Mouse (Mus musculus): ENCODE data around the gene Tmem52.
"Not testable (repeated sequence)": the region's sequence is repeated elsewhere in the genome, so short reads cannot be mapped to it uniquely, and the experiment has no call there.

The Tmem52 gene

DNA sequence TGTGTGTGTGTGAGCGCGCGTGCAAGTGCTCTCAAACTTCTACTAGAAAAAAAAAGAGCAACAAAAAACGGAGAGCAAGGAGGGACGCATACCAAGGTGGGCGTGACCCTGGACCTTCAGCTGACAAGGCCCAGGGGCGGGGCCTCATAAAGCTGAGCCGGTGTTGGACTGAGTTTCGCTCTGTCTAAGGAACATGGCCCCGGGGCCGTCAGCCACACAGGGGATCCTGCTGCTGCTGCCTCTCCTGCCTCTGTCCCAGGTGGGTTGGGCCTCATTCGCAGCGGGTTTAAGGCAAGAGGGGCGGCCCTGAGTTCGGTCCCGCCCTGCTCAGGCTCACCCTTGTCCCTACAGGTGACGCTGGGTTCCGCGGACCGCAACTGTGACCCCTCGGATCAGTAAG, at the start of gene Tmem52:
TSS of gene Tmem52 (plus strand) at position 163 of the 400 bp plus-strand sequence.
- peak; percentile 49 for DNase-seq

DNA sequence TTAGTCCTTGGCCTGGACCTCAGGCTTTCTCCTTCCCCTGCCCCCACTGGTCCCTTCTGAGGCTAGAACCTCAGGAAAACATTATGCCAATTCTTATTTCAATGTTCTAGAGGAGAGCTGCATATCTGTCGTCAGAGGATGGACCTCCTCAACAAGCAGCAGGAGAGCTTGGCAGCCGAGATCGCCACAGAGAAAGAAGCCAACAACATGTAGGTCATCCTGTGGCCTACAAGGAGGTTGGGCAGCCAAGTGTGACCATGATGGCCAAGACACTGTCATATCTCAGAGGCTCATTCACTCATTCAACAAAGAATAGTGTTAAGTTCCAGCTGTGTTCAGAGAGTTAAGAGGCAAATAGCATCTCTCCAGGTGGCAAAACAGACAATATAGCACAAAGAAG, 48.8 kb upstream of the Tmem52 start:
- DNase-seq, result no peak

DNA sequence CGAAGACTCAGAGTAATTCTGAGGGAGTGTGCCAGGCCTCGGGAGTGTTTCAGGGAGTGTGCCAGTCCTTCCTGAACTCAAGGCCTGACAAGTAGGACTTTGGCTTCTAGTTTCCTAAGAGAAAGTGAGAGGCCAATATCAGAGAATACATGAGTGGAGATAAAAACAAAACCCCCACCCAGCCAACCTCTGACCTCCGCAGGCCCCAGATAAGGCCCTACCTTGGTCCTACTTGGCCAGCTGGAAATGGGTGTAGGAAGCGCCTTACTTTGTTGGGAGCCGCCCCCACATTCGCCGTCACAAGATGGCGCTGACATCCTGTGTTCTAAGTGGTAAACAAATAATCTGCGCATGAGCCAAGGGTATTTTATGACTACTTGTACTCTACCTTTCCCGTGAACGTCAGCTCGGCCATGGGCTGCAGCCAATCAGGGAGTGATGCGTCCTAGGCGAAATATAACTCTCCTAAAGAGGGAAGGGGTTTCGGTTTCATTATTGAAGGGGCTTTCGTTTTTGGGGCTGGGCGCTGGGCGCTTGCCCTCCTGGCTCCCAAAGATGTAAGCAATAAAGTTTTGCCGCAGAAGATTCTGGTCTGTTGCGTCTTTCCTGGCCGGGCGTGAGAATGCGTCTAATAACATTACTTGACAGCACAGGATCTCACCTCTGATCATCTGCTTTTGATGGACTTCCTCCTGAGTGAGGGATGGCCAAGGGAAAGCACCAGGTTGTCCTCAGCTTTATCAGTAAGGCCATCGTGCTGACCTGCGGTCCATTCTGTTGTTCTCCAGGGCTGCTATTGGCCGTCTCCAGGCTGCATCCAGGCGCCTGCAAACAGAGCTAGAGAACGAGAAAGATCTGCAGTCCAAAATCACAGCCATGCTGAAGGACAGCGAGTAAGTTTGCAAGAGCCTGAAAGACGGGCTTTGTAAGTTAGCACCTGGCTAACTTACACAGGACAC, 47.2 kb upstream of the Tmem52 start:
- not testable (repeated sequence) for DNase-seq

DNA sequence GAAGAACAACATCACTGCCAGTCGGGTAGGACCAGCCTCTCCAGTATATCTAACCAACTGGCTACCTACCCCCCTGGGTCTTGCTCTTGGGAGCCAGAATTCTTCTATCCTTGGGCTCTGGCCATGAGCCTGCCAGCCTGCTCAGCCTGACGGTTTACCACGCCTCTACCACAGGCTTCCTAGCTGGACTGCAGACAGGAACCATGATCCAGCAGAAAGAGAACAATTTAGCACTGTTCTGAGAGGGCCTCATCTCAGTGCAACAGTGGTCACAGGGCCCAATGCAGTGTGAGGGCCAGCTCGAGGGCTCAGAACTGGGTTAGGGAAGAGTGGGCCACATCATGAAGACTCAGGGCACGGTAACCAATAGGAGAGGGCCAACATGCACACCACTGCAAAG, 44.9 kb upstream of the Tmem52 start:
- no peak for DNase-seq

DNA sequence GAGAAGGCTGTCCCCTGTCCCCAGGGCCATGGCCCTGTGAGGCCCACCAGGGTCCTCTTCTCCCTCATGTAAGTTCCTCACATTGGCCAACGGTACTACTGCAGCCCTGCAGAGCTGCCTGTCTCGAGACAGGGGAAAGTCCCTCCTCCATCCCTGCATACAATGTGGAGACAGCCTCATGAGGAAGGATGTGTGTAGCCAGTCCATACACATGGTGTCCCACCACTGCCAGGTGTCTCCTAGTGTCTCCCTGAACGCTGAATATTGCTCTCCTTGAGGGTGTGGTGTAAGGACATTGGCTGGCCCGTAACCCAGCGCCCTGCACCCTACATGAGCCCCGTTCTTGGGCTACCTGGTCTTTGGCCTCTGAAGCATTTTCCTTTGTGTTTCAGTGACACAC, 42.6 kb upstream of the Tmem52 start:
- DNase-seq, result no peak

DNA sequence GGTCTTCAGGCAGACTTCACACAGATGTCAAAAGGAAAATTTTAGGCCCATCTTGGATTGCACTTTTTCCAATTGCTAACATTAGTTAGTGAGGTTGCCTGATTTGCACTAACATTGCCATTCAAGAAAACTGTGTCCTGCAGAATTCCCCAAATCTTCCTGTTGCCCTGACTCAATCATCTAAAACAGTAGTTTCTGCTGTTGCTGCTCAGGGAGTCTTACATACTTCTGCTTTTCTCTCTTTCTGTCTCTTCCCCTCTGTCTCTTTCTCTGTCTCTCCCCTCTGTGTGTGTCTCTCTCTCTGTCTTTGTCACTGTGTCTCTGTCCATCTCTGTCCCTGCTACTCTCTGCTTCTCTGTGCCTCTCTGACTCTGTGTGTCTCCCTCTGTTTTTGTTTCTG, 40.5 kb upstream of the Tmem52 start:
- no peak for DNase-seq

DNA sequence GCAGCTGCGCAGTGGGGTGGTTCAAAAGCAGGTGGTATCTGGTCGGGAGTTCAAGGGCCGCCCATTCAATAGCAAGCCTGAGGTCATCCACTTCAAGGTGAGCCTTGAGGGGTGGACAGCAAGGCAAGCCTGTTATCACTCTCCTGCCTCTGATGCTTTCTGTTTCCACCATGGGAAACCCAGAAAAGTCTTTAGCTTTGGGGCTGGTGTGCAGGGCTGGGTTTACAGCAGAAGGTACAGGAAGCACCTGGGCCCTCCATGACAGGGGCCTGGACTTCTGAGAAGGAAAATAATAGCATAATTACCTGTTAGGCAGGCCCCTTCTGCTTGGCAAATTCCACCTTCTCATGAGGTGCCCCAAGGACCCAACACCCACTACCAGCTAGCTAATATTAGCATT, 39.7 kb upstream of the Tmem52 start:
- DNase-seq, result no peak

DNA sequence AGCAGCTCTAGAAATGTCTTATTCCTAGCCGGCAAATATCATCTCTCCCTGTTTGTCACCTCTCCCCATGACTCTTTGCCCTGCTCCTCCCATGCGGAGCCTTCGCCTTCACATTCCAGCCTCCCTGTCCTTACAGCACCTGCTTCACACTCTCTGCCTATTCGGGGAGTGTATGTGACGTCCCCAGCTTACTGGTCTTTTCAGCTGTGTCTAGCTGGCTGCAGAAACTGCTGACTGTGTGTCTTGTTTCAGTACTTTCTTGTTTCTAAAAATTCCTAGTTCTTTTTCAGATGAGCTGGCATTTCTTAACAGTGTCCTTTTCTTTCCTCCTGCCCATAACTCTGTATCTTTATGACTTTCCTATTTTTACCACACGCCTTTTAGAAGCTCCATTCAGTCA, 36.6 kb upstream of the Tmem52 start:
- DNase-seq, result no peak

DNA sequence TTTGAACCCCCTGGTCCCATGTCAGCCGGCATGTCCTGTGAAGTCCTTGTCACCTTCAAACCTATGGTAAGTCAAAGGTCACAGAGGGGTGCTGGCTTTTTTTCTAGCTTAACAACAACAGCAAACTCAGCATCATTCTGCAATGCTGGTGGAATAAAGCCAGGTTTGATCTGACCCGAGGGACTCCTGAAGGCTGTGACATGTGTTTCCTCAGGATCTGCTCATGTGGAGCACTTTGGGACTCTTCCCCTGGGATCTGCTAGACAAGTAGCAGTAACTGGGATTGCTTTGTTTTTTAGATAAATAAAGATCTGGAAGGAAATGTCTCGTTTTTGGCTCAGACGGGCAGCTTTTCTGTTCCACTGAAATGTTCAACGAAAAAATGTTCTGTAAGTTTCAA, 34.9 kb upstream of the Tmem52 start:
- peak; percentile 26 for DNase-seq

DNA sequence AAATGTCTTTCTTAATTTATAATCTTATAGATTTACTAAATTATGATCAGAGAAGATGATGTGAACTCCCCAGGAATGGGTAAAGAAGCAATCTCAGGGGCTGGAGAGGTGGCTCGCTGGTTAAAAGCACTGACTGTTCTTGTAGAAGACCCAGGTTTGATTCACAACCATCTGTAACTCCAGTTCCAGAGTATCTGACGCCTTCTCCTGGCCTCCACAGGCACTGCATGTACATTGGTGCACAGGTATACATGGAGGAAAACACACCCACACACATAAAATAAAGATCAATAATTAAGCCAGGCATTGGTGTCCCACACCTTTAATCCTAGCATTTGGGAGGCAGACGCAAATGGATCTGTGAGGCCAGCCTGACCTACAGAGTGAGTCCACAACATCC, 26.1 kb upstream of the Tmem52 start:
- DNase-seq, result no peak

DNA sequence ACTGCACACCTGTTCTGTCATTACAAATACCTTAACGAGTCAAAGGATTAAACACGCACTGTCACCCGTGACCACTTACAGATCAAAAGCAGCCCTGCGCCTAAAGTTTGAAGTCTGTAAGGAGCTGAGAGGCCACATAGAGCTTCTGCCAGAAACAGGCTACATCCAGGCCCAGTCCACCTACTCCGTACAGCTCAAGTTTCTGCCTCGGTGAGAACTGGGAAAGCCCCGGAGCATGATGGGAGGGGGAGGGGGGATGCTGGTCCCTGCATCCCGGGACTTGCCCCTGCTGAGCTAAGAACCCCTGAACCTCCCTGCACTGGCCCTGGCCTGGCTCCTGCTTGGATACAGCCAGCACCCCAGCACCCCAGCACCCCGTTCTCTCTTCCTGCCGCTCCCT, 17.3 kb upstream of the Tmem52 start:
- DNase-seq, result no peak

DNA sequence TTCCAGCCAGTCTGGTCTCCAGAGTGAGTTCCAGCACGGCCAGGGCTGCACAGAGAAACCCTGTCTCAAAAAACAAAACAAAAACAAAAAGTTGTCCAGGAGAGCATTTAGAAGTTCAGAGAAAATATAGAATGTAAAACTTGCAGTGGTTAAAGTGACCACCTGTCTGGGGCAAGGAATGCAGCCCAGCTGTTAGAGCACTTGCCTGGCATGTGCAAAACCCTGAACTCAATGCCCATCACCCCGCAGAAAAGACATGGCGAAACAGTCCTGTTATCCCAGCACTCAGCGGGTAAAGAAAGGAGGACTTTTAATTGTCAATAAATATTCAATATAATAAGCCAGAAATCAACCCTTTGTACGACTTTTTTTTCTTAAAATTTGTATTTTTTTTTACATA, 10.3 kb upstream of the Tmem52 start:
- DNase-seq, result no peak

DNA sequence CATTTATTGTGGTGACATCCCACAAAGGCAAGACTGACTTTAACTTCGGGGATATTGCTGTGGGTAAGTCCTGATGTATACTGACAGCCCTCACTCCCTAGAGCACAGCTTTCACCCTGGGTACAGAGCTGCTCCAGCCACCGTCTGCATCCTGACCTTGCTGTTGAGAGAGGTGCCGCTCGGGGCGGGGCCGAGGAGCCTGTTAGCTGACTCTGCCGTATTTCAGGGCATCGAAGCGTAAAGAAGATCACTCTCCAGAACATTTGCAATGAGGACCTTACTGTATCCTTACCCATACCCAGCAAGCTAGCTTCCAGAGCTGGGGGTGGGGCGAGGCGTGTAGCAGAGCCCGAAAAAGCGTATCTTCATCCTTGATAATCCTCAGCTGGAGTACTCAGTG, 5.9 kb upstream of the Tmem52 start:
- peak; percentile 45 for DNase-seq

DNA sequence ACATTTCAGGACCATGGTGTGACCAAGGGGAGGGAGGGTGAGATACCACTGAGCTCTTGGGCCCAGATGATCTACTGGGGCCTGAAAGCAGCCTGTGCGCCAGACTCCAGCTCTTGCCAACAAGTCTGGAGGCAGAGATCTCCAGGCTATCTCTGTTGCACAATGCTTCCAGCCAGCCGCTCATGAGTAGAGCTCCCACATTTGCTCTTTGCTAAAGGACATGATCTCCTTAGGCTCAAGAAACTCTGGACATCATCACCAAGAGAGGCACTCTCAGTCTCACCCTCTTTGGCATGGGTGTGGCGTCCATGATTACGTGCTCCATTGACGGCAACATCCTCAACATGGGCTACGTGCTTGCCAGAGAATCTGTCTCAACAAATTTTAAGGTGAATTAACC, 5.3 kb upstream of the Tmem52 start:
- DNase-seq, result no peak

DNA sequence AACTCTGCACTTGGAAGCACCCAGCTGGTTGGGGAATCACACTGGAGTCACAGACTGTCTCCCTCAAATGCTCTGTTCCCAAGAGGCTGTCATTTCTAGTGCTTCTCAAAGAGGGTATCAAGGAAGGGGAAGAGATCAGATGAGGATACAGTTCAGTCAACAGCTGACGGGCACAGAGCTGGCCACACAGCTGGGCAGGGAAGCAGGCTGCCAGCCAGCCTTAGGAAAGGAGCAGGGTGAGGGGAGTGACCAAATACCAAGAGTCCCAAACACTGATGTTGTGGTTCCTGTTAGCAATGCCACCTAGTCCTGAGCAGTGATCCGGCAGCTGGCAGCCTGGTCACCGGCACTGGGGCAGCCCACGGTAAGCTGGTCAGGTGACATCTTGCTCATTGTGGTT, 4.9 kb upstream of the Tmem52 start:
- no peak for DNase-seq

DNA sequence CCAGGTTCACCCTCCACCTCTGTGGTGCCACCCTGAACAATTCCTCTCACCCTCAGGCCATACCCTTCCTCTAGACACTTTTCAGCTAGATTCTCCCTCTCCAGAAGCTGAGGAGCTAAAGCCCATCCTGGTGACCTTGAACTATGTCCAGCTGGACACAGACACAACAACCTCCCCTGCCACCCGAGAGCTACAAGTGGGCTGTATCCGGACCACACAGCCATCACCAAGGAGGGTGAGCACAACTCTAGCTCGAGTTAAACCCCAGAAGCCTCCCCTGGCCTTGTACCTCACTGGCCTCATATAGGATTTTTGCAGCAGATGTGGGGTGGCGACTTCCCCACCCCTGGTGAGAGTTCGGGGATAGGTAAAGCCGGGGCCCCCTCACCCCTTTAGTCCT, 3.3 kb upstream of the Tmem52 start:
- DNase-seq, result no peak

DNA sequence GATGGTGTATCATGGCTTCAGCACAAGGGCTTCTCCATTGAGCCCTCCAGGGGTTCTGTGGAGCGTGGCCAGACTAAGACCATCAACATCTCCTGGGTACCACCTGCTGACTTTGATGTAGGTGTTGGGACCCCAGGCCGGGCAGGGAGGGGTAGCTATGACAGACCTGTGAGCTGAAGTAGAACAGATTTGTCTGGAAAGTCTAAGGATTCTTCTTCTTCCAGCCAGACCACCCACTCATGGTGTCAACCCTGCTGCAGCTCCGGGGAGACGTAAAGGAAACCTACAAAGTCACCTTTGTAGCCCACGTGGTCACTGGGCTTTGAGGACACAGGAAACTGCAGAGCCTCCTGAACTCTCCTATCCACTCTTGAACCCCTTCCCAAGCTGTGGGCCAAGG, 2.8 kb upstream of the Tmem52 start:
- no peak for DNase-seq

DNA sequence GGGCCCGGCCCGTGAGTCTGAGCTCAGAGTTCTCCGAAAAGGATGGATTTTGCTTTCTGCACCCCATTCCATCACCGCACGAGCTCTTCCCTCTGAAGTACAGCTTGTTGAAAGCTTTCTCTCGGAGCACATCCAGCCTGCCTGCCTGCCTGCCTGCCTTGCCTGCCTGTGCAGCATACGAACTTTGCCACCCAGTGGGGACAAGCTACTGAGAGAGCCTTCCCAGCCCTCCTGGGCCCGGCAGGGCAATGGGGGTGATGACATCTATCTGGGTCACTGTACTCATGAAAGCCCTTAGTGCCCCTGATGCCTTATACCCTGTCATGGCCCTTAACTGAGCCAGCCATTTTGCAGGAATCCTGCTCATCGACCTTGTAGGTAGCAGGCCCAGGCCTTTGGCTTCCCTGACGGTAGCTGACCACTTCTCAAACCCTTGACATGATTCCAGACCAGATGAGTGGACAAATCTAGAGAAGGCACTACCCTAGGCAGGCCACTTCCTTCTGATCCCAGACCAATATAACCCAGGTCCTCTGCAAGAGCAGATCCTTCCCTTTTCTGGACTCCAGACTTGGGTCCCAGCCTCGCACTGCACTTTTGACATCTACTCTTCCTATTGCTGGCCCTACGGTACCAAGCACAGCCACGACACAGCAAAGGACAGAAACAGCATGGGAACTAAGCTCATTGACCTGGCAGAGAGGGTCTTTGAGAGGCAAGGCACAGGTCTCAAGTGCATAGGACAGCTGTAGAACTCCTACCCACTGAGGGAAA, 1.5 kb upstream of the Tmem52 start:
- no peak for DNase-seq

DNA sequence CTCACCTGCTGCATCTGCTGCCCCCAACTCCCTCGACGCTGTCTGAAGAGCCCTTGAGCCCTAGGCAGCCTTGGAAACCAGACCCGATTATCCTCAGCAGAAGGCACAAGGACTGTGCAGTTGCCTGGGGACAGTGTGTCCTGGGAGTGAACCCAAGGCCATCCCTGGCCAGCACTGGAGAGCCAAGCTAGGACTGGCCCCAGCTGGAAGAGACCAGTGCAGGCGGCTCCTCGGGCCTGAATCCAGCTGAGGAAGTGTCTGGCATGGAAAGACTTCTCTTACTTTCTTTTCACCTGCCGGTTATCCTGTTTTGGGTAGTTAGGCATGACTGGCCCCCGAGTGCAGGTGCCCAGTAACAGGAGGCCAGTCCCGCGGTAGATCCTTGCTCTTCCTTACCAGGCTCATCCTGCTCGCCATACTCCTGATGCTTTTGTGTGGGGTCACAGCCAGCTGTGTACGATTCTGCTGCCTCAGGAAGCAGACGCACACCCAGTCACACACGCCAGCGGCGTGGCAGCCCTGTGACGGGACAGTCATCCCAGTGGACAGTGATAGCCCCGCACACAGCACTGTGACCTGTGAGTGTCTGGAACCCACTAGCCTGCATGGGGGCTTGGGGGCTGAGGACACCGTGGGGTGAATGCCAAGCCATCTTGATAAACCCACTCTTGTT, 812 bp downstream of the Tmem52 start:
- peak; percentile 58 for DNase-seq

DNA sequence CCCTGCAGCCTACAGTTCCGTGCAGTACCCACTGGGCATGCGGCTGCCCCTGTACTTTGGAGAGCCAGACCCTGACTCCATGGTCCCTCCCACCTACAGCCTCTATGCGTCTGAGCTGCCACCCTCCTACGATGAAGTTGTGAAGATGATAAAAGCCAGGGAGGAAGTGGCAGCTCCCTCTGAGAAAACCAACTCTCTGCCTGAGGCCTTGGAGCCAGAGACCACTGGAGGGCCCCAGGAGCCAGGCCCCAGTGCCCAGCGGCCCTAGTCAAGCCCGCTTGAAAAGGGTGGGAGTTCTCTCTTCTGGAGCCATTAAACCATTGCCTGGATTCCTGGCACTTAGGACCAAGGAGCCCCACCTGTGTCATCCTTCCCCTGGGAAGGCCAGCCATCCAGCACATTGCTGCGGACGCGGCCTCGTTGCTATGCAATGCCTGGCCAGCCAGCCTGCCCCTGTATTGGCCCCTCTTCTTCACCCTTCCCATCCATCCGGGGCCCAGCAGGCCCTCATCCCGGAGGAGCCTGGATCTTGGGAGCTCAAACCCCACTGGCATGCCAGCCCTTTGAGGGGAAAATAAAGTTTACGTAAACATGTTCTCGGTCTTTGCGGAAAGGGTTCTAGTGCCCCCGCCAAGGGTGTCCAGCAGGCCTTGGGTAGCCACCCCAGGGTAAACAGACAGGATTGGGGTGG, 1.5 kb downstream of the Tmem52 start:
- DNase-seq, result no peak

DNA sequence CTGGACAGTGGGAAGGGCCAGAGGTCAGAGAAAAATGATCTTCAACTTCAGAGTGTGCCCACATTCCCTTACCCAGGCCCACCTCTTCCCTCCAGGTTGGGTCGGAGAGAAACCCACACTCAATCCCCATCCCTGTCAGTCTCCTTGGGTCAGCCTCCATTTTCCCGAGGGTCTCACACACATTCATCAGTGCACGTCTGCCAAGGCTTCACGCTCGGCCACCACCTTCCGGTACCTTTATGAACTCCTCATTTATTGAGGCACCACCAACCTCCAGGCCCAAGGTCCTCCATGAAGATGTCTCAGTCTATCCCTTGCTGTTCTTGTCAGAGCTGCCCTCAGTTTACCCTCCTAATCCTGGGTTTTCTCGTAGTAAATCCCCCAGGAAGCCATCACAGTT, 2.1 kb downstream of the Tmem52 start:
- no peak for DNase-seq

DNA sequence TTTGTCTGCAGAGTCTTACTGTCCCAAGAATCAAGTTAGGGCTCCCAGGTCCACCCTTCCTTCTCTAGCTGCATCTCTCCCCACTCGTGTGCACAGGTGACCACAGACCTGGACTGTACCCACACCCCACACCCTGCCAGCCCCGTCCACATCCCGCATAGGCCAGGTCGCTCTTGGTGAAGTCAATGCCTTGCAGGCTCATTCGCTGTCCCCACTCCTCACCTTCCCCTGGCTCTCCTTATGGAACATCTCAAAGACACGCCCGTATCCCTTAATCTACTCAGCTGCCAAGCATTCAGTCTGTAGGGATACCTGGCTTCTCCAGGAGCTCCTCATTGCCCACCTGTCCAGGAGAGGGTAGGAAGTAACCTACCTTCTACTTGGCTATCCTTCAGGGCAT, 2.5 kb downstream of the Tmem52 start:
- no peak for DNase-seq

DNA sequence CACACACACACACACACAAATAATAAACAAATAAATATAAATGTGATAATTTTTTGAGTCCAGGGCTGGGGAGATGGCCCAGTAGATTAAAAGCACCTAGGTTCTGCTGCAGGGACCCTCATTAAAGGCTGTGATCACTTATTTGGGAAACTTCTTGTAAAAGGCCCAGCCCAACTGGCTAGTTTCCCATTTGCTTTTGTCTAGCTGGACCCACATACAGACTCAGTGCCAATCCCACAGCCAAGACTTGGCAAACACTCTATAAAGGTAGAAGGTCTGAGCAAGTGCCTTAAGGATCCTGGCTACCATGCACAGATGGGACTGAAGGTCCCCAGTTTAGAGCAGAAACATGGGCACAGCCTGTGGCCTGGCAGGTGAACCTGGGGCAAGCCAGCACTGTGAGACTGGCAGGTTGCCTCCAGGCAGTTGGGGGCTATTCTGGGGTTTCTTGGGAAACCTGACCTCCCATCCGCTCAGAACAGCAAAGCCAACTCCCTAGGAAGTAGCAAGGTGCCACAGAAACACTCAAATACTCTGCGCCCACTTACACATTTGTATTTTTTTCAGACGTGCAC, 3.9 kb downstream of the Tmem52 start:
- no peak for DNase-seq

Data from kidney, adult 9 months (tissue).